Mouse (Mus musculus): Measurements from ENCODE around the gene Zfp174. TPM values are rescaled to one million over a fixed set of nuclear protein-coding genes. Genes with fewer than 3 reads are reported as not detected.
A peak's percentile ranks its signal among the peaks of the same experiment; 100 is the strongest.

The Zfp174 gene
- total RNA-seq, 1 experiment from 2014 or later = 0.73 TPM

- peak; percentile 97 for ATAC-seq (replicated peaks; ENCODE audit: low read depth, poor library complexity, severe bottlenecking)
Observed at GRCm38 (mm10) chr16:3872216-3873047, 25.4 kb downstream of the Zfp174 start, which contains the start of gene Naa60. Naa60 (plus strand) TSS chr16:3872375.

- no peak for ATAC-seq (replicated peaks; ENCODE audit: low read depth, poor library complexity, severe bottlenecking)
Observed at GRCm38 (mm10) chr16:3876346-3876745, 29.3 kb downstream of the Zfp174 start.

- ATAC-seq (replicated peaks; ENCODE audit: low read depth, poor library complexity, severe bottlenecking) = peak; percentile 96
Observed at GRCm38 (mm10) chr16:3884201-3885064, 37.4 kb downstream of the Zfp174 start, which contains the start of the genes Zfp597 and Gm20695. Zfp597 (minus strand) TSS chr16:3884561. Gm20695 (plus strand) TSS chr16:3884648.

GRCm38 (mm10) chr16:3885065-3885670 is 38.1 kb downstream of the Zfp174 start:
- ATAC-seq (replicated peaks; ENCODE audit: low read depth, poor library complexity, severe bottlenecking) = peak; percentile 33

GRCm38 (mm10) chr16:3891621-3892295 is 44.7 kb downstream of the Zfp174 start:
- ATAC-seq (replicated peaks; ENCODE audit: low read depth, poor library complexity, severe bottlenecking) = no peak

- ATAC-seq (replicated peaks; ENCODE audit: low read depth, poor library complexity, severe bottlenecking) = no peak
Observed at GRCm38 (mm10) chr16:3893739-3894138, 46.7 kb downstream of the Zfp174 start.

GRCm38 (mm10) chr16:3895173-3895792 is 48.2 kb downstream of the Zfp174 start:
- peak; percentile 92 for ATAC-seq (replicated peaks; ENCODE audit: low read depth, poor library complexity, severe bottlenecking)

- ATAC-seq (replicated peaks; ENCODE audit: low read depth, poor library complexity, severe bottlenecking) = no peak
Observed at GRCm38 (mm10) chr16:3896046-3896445, 49.0 kb downstream of the Zfp174 start.

GRCm38 (mm10) chr16:3896553-3896952 is 49.5 kb downstream of the Zfp174 start:
- ATAC-seq (replicated peaks; ENCODE audit: low read depth, poor library complexity, severe bottlenecking) = no peak

GRCm38 (mm10) chr16:3907471-3907870 is 60.4 kb downstream of the Zfp174 start:
- ATAC-seq (replicated peaks; ENCODE audit: low read depth, poor library complexity, severe bottlenecking) = no peak

Other genes with a start within 250 kb of the Zfp174 start
- gene Mefv, start 129.2 kb upstream of the Zfp174 start, total RNA-seq (2017) = 3.9 and 7.0 TPM in 2 replicates
- gene Zfp263, start 103.2 kb upstream of the Zfp174 start, total RNA-seq (2017) = 45.4 and 46.5 TPM in 2 replicates
- not detected in 2 replicates for gene Olfr15, start 16.4 kb upstream of the Zfp174 start, total RNA-seq (2017)
- gene Naa60, start 25.1 kb downstream of the Zfp174 start, total RNA-seq (2017) = 30.0 and 39.6 TPM in 2 replicates
- gene Zfp597, start 37.3 kb downstream of the Zfp174 start, total RNA-seq (2017) = 9.1 and 10.3 TPM in 2 replicates
- gene Gm20695, start 37.4 kb downstream of the Zfp174 start, total RNA-seq (2017) = 0.41 TPM in 1 of 2 replicates, not detected in the other
- 2.3 TPM in 1 of 2 replicates, not detected in the other for gene 1700037C18Rik, start 61.4 kb downstream of the Zfp174 start, total RNA-seq (2017)
- gene Cluap1, start 61.5 kb downstream of the Zfp174 start, total RNA-seq (2017) = 51.3 and 55.6 TPM in 2 replicates
- 4.5 and 5.7 TPM in 2 replicates for gene Nlrc3, start 129.4 kb downstream of the Zfp174 start, total RNA-seq (2017)
- 23.5 and 33.1 TPM in 2 replicates for gene Slx4, start 156.5 kb downstream of the Zfp174 start, total RNA-seq (2017)
- 0.32 TPM in 1 of 2 replicates, not detected in the other for gene Dnase1, start 189.7 kb downstream of the Zfp174 start, total RNA-seq (2017)
- gene Trap1, start 230.6 kb downstream of the Zfp174 start, total RNA-seq (2017) = 154 and 169 TPM in 2 replicates

All from common myeloid progenitor, adult 5-6 weeks (primary cell).